Mouse (Mus musculus): ENCODE measurements around the gene Olfr393. TPM values are rescaled to one million over a fixed set of nuclear protein-coding genes. Genes with fewer than 3 reads are reported as not detected.

The Olfr393 gene
- polyA plus RNA-seq (2016; fragmentation: Nextera tagmentation; extraction: Ambion mirVana) = not detected in 2 replicates

DNA sequence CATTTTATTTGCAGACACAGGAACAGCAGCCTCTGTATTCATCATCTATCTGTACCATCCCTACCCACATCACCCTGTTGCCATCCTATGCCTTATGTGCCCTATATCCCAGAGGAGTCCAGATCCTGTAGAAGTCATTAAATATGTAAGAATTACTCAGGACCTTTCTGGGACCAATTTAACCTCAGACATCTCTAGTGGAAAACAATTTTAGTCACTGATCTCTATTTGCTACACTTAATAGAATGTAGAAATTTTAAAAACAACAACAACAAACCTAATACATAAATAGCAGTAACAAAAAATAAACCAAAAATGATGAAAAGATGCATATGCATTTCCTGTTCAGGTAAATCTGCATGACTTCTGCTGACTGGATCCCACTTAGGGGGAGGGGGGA lies at the start of gene Olfr393:
TSS of gene Olfr393 (minus strand) at position 101 of the 400 bp plus-strand sequence.
- Histone ChIP-seq H3K4me1 (no peaks in the 10 kb centered on the region), H3K4me2 (replicated peaks) (no peak within 1 kb of the TSS), H3K27ac (replicated peaks) (no peak within 1 kb of the TSS), H3K4me3 (no peak within 1 kb of the TSS), H3K36me3 (no peaks in the 10 kb centered on the region), H3K9me3 (peaks cover 12% of the 10 kb centered on the region), H3K27me3 (no peaks in the 10 kb centered on the region), H3K9ac (replicated peaks) (no peak within 1 kb of the TSS)
- ATAC-seq (ENCODE audit: low FRiP score, low read depth) = no peak

DNA sequence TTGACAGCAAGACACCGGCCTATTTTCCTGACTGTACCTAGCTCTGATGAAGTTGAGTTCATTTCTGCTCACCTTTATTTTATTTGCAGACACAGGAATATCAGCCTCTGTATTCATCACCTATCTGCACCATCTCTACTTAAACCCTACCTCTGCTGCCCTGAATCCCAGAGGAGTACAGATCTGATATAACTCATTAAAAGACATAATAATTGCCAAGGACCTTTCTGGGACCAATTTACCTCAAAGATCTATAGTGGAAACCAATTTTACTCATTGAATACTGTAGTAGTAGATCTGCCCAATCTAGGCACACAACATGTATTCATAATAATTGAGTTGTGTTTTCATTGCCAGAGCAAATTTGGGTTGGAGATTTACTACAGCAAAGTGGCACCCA lies 39.4 kb upstream of the Olfr393 start, which contains the start of gene Olfr394:
TSS of gene Olfr394 (minus strand) at position 101 of the 400 bp plus-strand sequence.
- 78% methylated on average over 1 of the region's 1 CpGs for WGBS
- H3K36me3 ChIP-seq = no peaks in the 10 kb centered on the region
- no peak for ATAC-seq (ENCODE audit: low FRiP score, low read depth)
- H3K27me3 ChIP-seq = no peaks in the 10 kb centered on the region
- no peak within 1 kb of the TSS for H3K4me2 ChIP-seq (replicated peaks)
- H3K9me3 ChIP-seq = 0 out of 2 replicates have a peak, but pooled peaks cover 3% of the 10 kb centered on the region
- H3K27ac ChIP-seq (replicated peaks) = no peak within 1 kb of the TSS
- no peaks in the 10 kb centered on the region for H3K4me1 ChIP-seq
- no peak within 1 kb of the TSS for H3K9ac ChIP-seq (replicated peaks)
- H3K4me3 ChIP-seq = no peak within 1 kb of the TSS

DNA sequence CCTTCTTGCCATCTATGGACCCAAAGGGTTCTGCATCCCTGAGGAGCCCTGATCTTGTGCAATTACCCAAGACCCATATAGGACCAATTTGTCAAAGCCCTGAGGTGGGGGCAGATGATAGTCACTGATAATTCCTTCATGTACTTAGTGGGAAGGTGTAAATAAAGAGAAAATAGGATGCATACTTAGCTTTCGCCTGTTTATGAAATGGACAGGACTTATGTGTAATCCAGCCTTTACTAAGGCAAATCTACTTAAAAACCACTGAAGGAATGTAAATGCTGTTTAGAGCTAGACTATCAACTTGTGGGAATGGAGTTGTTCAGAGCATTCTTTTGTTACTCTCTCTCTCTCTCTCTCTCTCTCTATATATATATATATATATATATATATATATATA lies 34.3 kb downstream of the Olfr393 start, which contains the start of gene Olfr392:
TSS of gene Olfr392 (minus strand) at position 101 of the 400 bp plus-strand sequence.
- Histone ChIP-seq H3K27me3 (no peaks in the 10 kb centered on the region), H3K36me3 (no peaks in the 10 kb centered on the region), H3K9ac (replicated peaks) (no peak within 1 kb of the TSS), H3K4me1 (no peaks in the 10 kb centered on the region), H3K4me3 (no peak within 1 kb of the TSS), H3K27ac (replicated peaks) (no peak within 1 kb of the TSS), H3K4me2 (replicated peaks) (no peak within 1 kb of the TSS), H3K9me3 (peaks cover 5% of the 10 kb centered on the region; the same call in 1 of the 2 replicates)
- no peak for ATAC-seq (ENCODE audit: low FRiP score, low read depth)
- 90% methylated on average over 1 of the region's 1 CpGs for WGBS

DNA sequence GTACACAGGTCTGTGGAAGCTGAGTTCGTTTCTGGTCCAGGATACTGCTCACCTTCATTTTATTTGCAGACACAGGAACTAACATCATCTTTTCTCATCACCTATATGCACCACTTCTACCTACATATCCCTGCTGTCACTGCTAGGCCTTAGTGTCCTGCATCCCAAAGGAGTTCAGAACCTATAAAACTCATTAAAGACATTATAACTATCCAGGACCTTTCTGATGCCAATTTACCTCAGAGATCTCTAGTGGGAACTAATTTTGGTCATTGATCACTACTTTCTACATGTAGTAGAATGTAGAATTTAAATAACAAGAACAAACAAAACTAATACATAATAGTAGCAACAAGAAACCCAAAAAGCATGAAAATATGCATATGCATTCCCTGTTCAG lies 48.3 kb downstream of the Olfr393 start, which contains the start of gene Olfr391-ps:
TSS of gene Olfr391-ps (minus strand) at position 101 of the 400 bp plus-strand sequence.
- no peak within 1 kb of the TSS for H3K27ac ChIP-seq (replicated peaks)
- no peaks in the 10 kb centered on the region for H3K4me1 ChIP-seq
- no peak within 1 kb of the TSS for H3K4me3 ChIP-seq
- no peaks in the 10 kb centered on the region for H3K27me3 ChIP-seq
- H3K36me3 ChIP-seq = no peaks in the 10 kb centered on the region
- H3K9me3 ChIP-seq = peaks cover 5% of the 10 kb centered on the region; the same call in 1 of the 2 replicates
- ATAC-seq (ENCODE audit: low FRiP score, low read depth) = no peak
- H3K4me2 ChIP-seq (replicated peaks) = no peak within 1 kb of the TSS
- WGBS = 28% methylated on average over 1 of the region's 1 CpGs
- no peak within 1 kb of the TSS for H3K9ac ChIP-seq (replicated peaks)

Other genes with a start within 250 kb of the Olfr393 start
- gene Zfp735, start 162.7 kb downstream of the Olfr393 start, polyA plus RNA-seq (2016; fragmentation: Nextera tagmentation; extraction: Ambion mirVana) = not detected in 2 replicates
- gene Olfr389, start 70.7 kb downstream of the Olfr393 start, polyA plus RNA-seq (2016; fragmentation: Nextera tagmentation; extraction: Ambion mirVana) = not detected in 2 replicates
- gene Olfr390, start 68.5 kb downstream of the Olfr393 start, polyA plus RNA-seq (2016; fragmentation: Nextera tagmentation; extraction: Ambion mirVana) = not detected in 2 replicates
- not detected in 2 replicates for gene Olfr391-ps, start 48.4 kb downstream of the Olfr393 start, polyA plus RNA-seq (2016; fragmentation: Nextera tagmentation; extraction: Ambion mirVana)
- gene Olfr392, start 34.4 kb downstream of the Olfr393 start, polyA plus RNA-seq (2016; fragmentation: Nextera tagmentation; extraction: Ambion mirVana) = not detected in 2 replicates
- not detected in 2 replicates for gene Olfr394, start 39.3 kb upstream of the Olfr393 start, polyA plus RNA-seq (2016; fragmentation: Nextera tagmentation; extraction: Ambion mirVana)
- not detected in 2 replicates for gene Olfr395, start 57.8 kb upstream of the Olfr393 start, polyA plus RNA-seq (2016; fragmentation: Nextera tagmentation; extraction: Ambion mirVana)
- gene Olfr23, start 85.2 kb upstream of the Olfr393 start, polyA plus RNA-seq (2016; fragmentation: Nextera tagmentation; extraction: Ambion mirVana) = not detected in 2 replicates
- gene Olfr397, start 109.4 kb upstream of the Olfr393 start, polyA plus RNA-seq (2016; fragmentation: Nextera tagmentation; extraction: Ambion mirVana) = not detected in 2 replicates
- not detected in 2 replicates for gene Olfr398, start 139.0 kb upstream of the Olfr393 start, polyA plus RNA-seq (2016; fragmentation: Nextera tagmentation; extraction: Ambion mirVana)
- not detected in 2 replicates for gene Olfr139, start 205.1 kb upstream of the Olfr393 start, polyA plus RNA-seq (2016; fragmentation: Nextera tagmentation; extraction: Ambion mirVana)
- not detected in 2 replicates for gene Olfr399, start 205.2 kb upstream of the Olfr393 start, polyA plus RNA-seq (2016; fragmentation: Nextera tagmentation; extraction: Ambion mirVana)
- not detected in 2 replicates for gene Zfp616, start 218.5 kb upstream of the Olfr393 start, polyA plus RNA-seq (2016; fragmentation: Nextera tagmentation; extraction: Ambion mirVana)

Data from midbrain, embryonic 12.5 days (tissue).